Mouse (Mus musculus): ENCODE measurements around the gene Rad9a. TPM values are rescaled to one million over a fixed set of nuclear protein-coding genes. Genes with fewer than 3 reads are reported as not detected.

The Rad9a gene
- polyA plus RNA-seq, 1 experiment from 2014 or later = 31.2 TPM

- Histone ChIP-seq H3K27ac (no peak overlapping the region), H3K27me3 (peaks cover 4% of the 10 kb centered on the region; the same call in 1 of the 2 replicates), H3K9ac (no peak overlapping the region), H3K4me1 (peaks cover 19% of the 10 kb centered on the region), H3K9me3 (replicated peaks) (no peaks in the 10 kb centered on the region), H3K36me3 (no peaks in the 10 kb centered on the region), H3K4me2 (replicated peaks) (no peak overlapping the region), H3K4me3 (no peak overlapping the region)
- ATAC-seq (ENCODE audit: low FRiP score) = no peak
- 71% methylated on average over 3 of the region's 3 CpGs for WGBS
These were observed 14.2 kb downstream of the Rad9a start for GRCm38 (mm10) chr19:4187303-4187702.

GRCm38 (mm10) chr19:4184976-4185975 is 16.2 kb downstream of the Rad9a start:
- no peak for ATAC-seq (ENCODE audit: low FRiP score)
- Histone ChIP-seq H3K27me3 (peaks cover 4% of the 10 kb centered on the region; the same call in 1 of the 2 replicates), H3K9ac (no peak overlapping the region), H3K36me3 (no peaks in the 10 kb centered on the region), H3K4me3 (no peak overlapping the region), H3K9me3 (replicated peaks) (no peaks in the 10 kb centered on the region), H3K27ac (no peak overlapping the region), H3K4me1 (peaks cover 22% of the 10 kb centered on the region), H3K4me2 (replicated peaks) (no peak overlapping the region)
- 60% methylated on average over 15 of the region's 15 CpGs for WGBS

GRCm38 (mm10) chr19:4183689-4184088 is 17.8 kb downstream of the Rad9a start:
- WGBS = 69% methylated on average over 2 of the region's 2 CpGs
- H3K9me3 ChIP-seq (replicated peaks) = no peaks in the 10 kb centered on the region
- no peak overlapping the region for H3K9ac ChIP-seq
- H3K4me2 ChIP-seq (replicated peaks) = no peak overlapping the region
- no peaks in the 10 kb centered on the region for H3K36me3 ChIP-seq
- no peak overlapping the region for H3K4me3 ChIP-seq
- H3K4me1 ChIP-seq = peaks cover 22% of the 10 kb centered on the region
- H3K27me3 ChIP-seq = peaks cover 4% of the 10 kb centered on the region; the same call in 1 of the 2 replicates
- no peak overlapping the region for H3K27ac ChIP-seq
- no peak for ATAC-seq (ENCODE audit: low FRiP score)

GRCm38 (mm10) chr19:4181892-4182291 is 19.6 kb downstream of the Rad9a start:
- H3K36me3 ChIP-seq = no peaks in the 10 kb centered on the region

GRCm38 (mm10) chr19:4180411-4180810 is 21.1 kb downstream of the Rad9a start:
- Histone ChIP-seq H3K4me3 (no peak overlapping the region), H3K4me1 (peaks cover 24% of the 10 kb centered on the region), H3K27me3 (no peaks in the 10 kb centered on the region), H3K27ac (no peak overlapping the region), H3K36me3 (no peaks in the 10 kb centered on the region), H3K9me3 (replicated peaks) (no peaks in the 10 kb centered on the region), H3K9ac (no peak overlapping the region), H3K4me2 (replicated peaks) (no peak overlapping the region)
- WGBS = 82% methylated on average over 7 of the region's 7 CpGs
- ATAC-seq (ENCODE audit: low FRiP score) = no peak

More at GRCm38 (mm10) chr19:4181892-4182291, 19.6 kb downstream of the Rad9a start:
- WGBS = 36% methylated on average over 3 of the region's 3 CpGs
- Histone ChIP-seq H3K27me3 (no peaks in the 10 kb centered on the region; the same call in 1 of the 2 replicates), H3K4me3 (no peak overlapping the region), H3K9ac (no peak overlapping the region), H3K4me1 (peaks cover 22% of the 10 kb centered on the region), H3K4me2 (replicated peaks) (no peak overlapping the region), H3K27ac (no peak overlapping the region), H3K9me3 (replicated peaks) (no peaks in the 10 kb centered on the region)
- no peak for ATAC-seq (ENCODE audit: low FRiP score)

GRCm38 (mm10) chr19:4175368-4175947 is 26.0 kb downstream of the Rad9a start, which contains the start of gene Carns1:
Gene Carns1, minus strand, starts transcription at chr19:4175479.
- no peak within 1 kb of the TSS for H3K27ac ChIP-seq
- no peaks in the 10 kb centered on the region; the same call in 1 of the 2 replicates for H3K27me3 ChIP-seq
- H3K4me1 ChIP-seq = peaks cover 22% of the 10 kb centered on the region
- WGBS = 6% methylated on average over 11 of the region's 11 CpGs
- peak within 1 kb of the TSS; percentile 32 for H3K9ac ChIP-seq
- H3K4me3 ChIP-seq = no peak within 1 kb of the TSS
- H3K4me2 ChIP-seq (replicated peaks) = peak within 1 kb of the TSS; percentile 44
- ATAC-seq (ENCODE audit: low FRiP score) = peak; percentile 51; the same call in 1 of the 2 replicates
- no peaks in the 10 kb centered on the region for H3K36me3 ChIP-seq
- H3K9me3 ChIP-seq (replicated peaks) = no peaks in the 10 kb centered on the region

- no peak for ATAC-seq (ENCODE audit: low FRiP score)
- Histone ChIP-seq H3K27ac (no peak overlapping the region), H3K9me3 (replicated peaks) (no peaks in the 10 kb centered on the region), H3K9ac (no peak overlapping the region), H3K4me2 (replicated peaks) (no peak overlapping the region), H3K36me3 (no peaks in the 10 kb centered on the region), H3K4me1 (peaks cover 30% of the 10 kb centered on the region), H3K27me3 (no peaks in the 10 kb centered on the region; the same call in 1 of the 2 replicates), H3K4me3 (no peak overlapping the region)
- WGBS = 56% methylated on average over 11 of the region's 11 CpGs
These were observed 28.5 kb downstream of the Rad9a start for GRCm38 (mm10) chr19:4172925-4173324.

GRCm38 (mm10) chr19:4171393-4172290 is 29.8 kb downstream of the Rad9a start:
- ATAC-seq (ENCODE audit: low FRiP score) = no peak
- no peaks in the 10 kb centered on the region for H3K36me3 ChIP-seq
- WGBS = 72% methylated on average over 13 of the region's 13 CpGs
- H3K9ac ChIP-seq = peak overlapping the region; percentile 35
- no peaks in the 10 kb centered on the region for H3K9me3 ChIP-seq (replicated peaks)
- H3K4me3 ChIP-seq = no peak overlapping the region
- H3K27ac ChIP-seq = no peak overlapping the region
- H3K27me3 ChIP-seq = no peaks in the 10 kb centered on the region; the same call in 1 of the 2 replicates
- H3K4me2 ChIP-seq (replicated peaks) = no peak overlapping the region
- H3K4me1 ChIP-seq = peaks cover 30% of the 10 kb centered on the region

- peak overlapping the region; percentile 35 for H3K9ac ChIP-seq
- H3K4me3 ChIP-seq = no peak overlapping the region
- peaks cover 29% of the 10 kb centered on the region for H3K4me1 ChIP-seq
- no peak overlapping the region for H3K4me2 ChIP-seq (replicated peaks)
- H3K27me3 ChIP-seq = no peaks in the 10 kb centered on the region; the same call in 1 of the 2 replicates
- H3K36me3 ChIP-seq = no peaks in the 10 kb centered on the region
- WGBS = 90% methylated on average over 10 of the region's 10 CpGs
- no peaks in the 10 kb centered on the region for H3K9me3 ChIP-seq (replicated peaks)
- no peak for ATAC-seq (ENCODE audit: low FRiP score)
- no peak overlapping the region for H3K27ac ChIP-seq
These were observed 30.6 kb downstream of the Rad9a start for GRCm38 (mm10) chr19:4170723-4171392.

- Histone ChIP-seq H3K36me3 (no peaks in the 10 kb centered on the region), H3K4me2 (replicated peaks) (peak overlapping the region; percentile 76), H3K9ac (peak overlapping the region; percentile 78), H3K4me1 (peaks cover 18% of the 10 kb centered on the region), H3K4me3 (peak overlapping the region; percentile 41), H3K27me3 (no peaks in the 10 kb centered on the region; the same call in 1 of the 2 replicates), H3K9me3 (replicated peaks) (no peaks in the 10 kb centered on the region), H3K27ac (peak overlapping the region; percentile 88)
- ATAC-seq (ENCODE audit: low FRiP score) = peak; percentile 71
- 7% methylated on average over 27 of the region's 27 CpGs for WGBS
These were observed 31.7 kb downstream of the Rad9a start for GRCm38 (mm10) chr19:4169810-4170209.

GRCm38 (mm10) chr19:4169378-4169784 is 32.1 kb downstream of the Rad9a start:
- peak; percentile 93 for ATAC-seq (ENCODE audit: low FRiP score)
- H3K27ac ChIP-seq = peak overlapping the region; percentile 88
- H3K4me2 ChIP-seq (replicated peaks) = peak overlapping the region; percentile 76
- under 1% methylated on average over 42 of the region's 43 CpGs for WGBS
- no peaks in the 10 kb centered on the region for H3K9me3 ChIP-seq (replicated peaks)
- H3K9ac ChIP-seq = peak overlapping the region; percentile 78
- H3K36me3 ChIP-seq = no peaks in the 10 kb centered on the region
- peak overlapping the region; percentile 41 for H3K4me3 ChIP-seq
- H3K4me1 ChIP-seq = peaks cover 16% of the 10 kb centered on the region
- H3K27me3 ChIP-seq = no peaks in the 10 kb centered on the region

Data from hindbrain, embryonic 12.5 days (tissue).